Mouse (Mus musculus) olfactory bulb, adult 2 months (tissue): ENCODE measurements around the gene Fkrp.

Experiments
- CTCF ChIP-seq: fragments of 200-500 bp; IDR thresholded peaks from 2 replicates; pipeline ENCODE4 v1.5.1; 2012; ENCODE audit warnings: low read depth, mild to moderate bottlenecking, low read length, moderate library complexity; ENCODE audit not compliant: insufficient read depth
- POLR2A ChIP-seq: fragments of 200-500 bp; IDR thresholded peaks from 2 replicates; pipeline ENCODE4 v1.6.1; 2012; ENCODE audit warnings: mild to moderate bottlenecking, low read depth, low read length, moderate library complexity; ENCODE audit not compliant: insufficient read depth

GRCm38 (mm10) chr7:16859902-16860651 lies 43.5 kb upstream of the Fkrp start:
- TF ChIP-seq POLR2A (no peak), CTCF (no peak)
